Mouse (Mus musculus) lung, adult 2 months (tissue): ENCODE measurements around the gene Ankrd28. TPM values are rescaled to one million over a fixed set of nuclear protein-coding genes. Genes with fewer than 3 reads are reported as not detected.
A peak's percentile ranks its signal among the peaks of the same experiment; 100 is the strongest.

Source experiments
- DNase-seq: peaks from one replicate; pipeline ENCODE4 v3.0.0; 2022
- H3K4me1 ChIP-seq: fragments of 200-500 bp; 2 replicates; pipeline ENCODE4 v1.6.1; 2011; ENCODE audit warnings: low read length; ENCODE audit not compliant: control insufficient read depth, insufficient read depth
- H3K4me3 ChIP-seq: fragments of 200-500 bp; replicated peaks from 2 replicates; pipeline ENCODE3; 2011; ENCODE audit warnings: low read depth, mild to moderate bottlenecking, control low read depth, low read length; ENCODE audit errors: extremely low read depth
- CTCF ChIP-seq: fragments of 200-500 bp; IDR thresholded peaks from 2 replicates; pipeline ENCODE4 v1.5.1; 2011; ENCODE audit warnings: mild to moderate bottlenecking, low read length, control low read depth; ENCODE audit not compliant: insufficient read depth
- POLR2A ChIP-seq: fragments of 200-500 bp; IDR thresholded peaks from 2 replicates; pipeline ENCODE4 v1.6.1; 2011; ENCODE audit warnings: low read depth, mild to moderate bottlenecking, control low read depth, low read length, borderline replicate concordance; ENCODE audit errors: extremely low read depth
- WGBS: fragments of 180-500 bp; shearing (Covaris S2); methylation state at CpG from one replicate; pipeline ENCODE4 v1.1.7; 2018; 5-methylcytosine and 5-hydroxymethylcytosine counted together
- polyA plus RNA-seq: library from polyadenylated mRNA; depleted of rRNA; stranded (reverse); fragments of >200 nt; gene quantifications from 2 replicates; pipeline ENCODE4 v1.2.3, GENCODE M21; 2012

Ankrd28 gene
- polyA plus RNA-seq, 1 experiment: 7.2 TPM

GRCm38 (mm10) chr14:31669642-31670490 lies 160.6 kb downstream of the Ankrd28 start:
- no peak for DNase-seq
- TF ChIP-seq POLR2A (no peak), CTCF (no peak)

GRCm38 (mm10) chr14:31669161-31669611 lies 161.3 kb downstream of the Ankrd28 start:
- 23% methylated on average over 13 of the region's 13 CpGs for WGBS
- Histone ChIP-seq H3K4me1 (peaks cover 17% of the 10 kb centered on the region), H3K4me3 (peak overlapping the region; percentile 3)
- TF ChIP-seq POLR2A: peak; percentile 21; the same call in 1 of the 2 replicates
- TF ChIP-seq CTCF: no peak
- peak; percentile 58 for DNase-seq

More at GRCm38 (mm10) chr14:31669642-31670490, 160.6 kb downstream of the Ankrd28 start:
- Histone ChIP-seq H3K4me1 (peaks cover 17% of the 10 kb centered on the region), H3K4me3 (no peak overlapping the region)
- WGBS: 39% methylated on average over 15 of the region's 15 CpGs

- no peak for DNase-seq
- WGBS: 61% methylated on average over 13 of the region's 13 CpGs
- Histone ChIP-seq H3K4me3 (no peak overlapping the region), H3K4me1 (peaks cover 23% of the 10 kb centered on the region)
- TF ChIP-seq CTCF: no peak
These were observed 162.1 kb downstream of the Ankrd28 start for GRCm38 (mm10) chr14:31668326-31668725.

GRCm38 (mm10) chr14:31667741-31668140 lies 162.7 kb downstream of the Ankrd28 start:
- Histone ChIP-seq H3K4me1 (peaks cover 26% of the 10 kb centered on the region), H3K4me3 (no peak overlapping the region)
- TF ChIP-seq POLR2A: no peak
- no peak for TF ChIP-seq CTCF
- WGBS: 68% methylated on average over 6 of the region's 6 CpGs
- DNase-seq: no peak

GRCm38 (mm10) chr14:31666931-31667705 lies 163.3 kb downstream of the Ankrd28 start:
- H3K4me1 ChIP-seq: peaks cover 28% of the 10 kb centered on the region
- no peak for DNase-seq
- TF ChIP-seq CTCF (no peak), POLR2A (no peak)
- no peak overlapping the region for H3K4me3 ChIP-seq
- WGBS: 93% methylated on average over 28 of the region's 28 CpGs

GRCm38 (mm10) chr14:31665566-31665940 lies 164.9 kb downstream of the Ankrd28 start:
- peaks cover 28% of the 10 kb centered on the region for H3K4me1 ChIP-seq
- 88% methylated on average over 4 of the region's 4 CpGs for WGBS
- H3K4me3 ChIP-seq: no peak overlapping the region
- no peak for DNase-seq
- TF ChIP-seq POLR2A (no peak), CTCF (no peak)

- peaks cover 26% of the 10 kb centered on the region for H3K4me1 ChIP-seq
These were observed 165.4 kb downstream of the Ankrd28 start for GRCm38 (mm10) chr14:31664903-31665565.

GRCm38 (mm10) chr14:31664100-31664902 lies 166.2 kb downstream of the Ankrd28 start:
- Histone ChIP-seq H3K4me1 (peaks cover 21% of the 10 kb centered on the region), H3K4me3 (no peak overlapping the region)
- TF ChIP-seq POLR2A: no peak
- DNase-seq: no peak
- WGBS: 36% methylated on average over 18 of the region's 18 CpGs

More at GRCm38 (mm10) chr14:31664903-31665565, 165.4 kb downstream of the Ankrd28 start:
- TF ChIP-seq POLR2A (no peak), CTCF (no peak)
- no peak for DNase-seq
- H3K4me3 ChIP-seq: no peak overlapping the region
- 54% methylated on average over 12 of the region's 12 CpGs for WGBS
